Mouse (Mus musculus) heart, adult 18-20 months (tissue): ENCODE results near the gene Tdrd6. TPM values are rescaled to one million over a fixed set of nuclear protein-coding genes. Genes with fewer than 3 reads are reported as not detected.

ENCODE experiments used
- DNase-seq, 2 experiments: peaks; one replicate each; pipeline ENCODE4 v3.0.0; 2021 to 2022; ENCODE audit warnings: mixed read lengths in 1 of 2
- long read RNA-seq, 2 experiments: library from polyadenylated mRNA; stranded (forward); transcript quantifications; one replicate each; pipeline ENCODE4 v2.0.0; 2021
- total RNA-seq, 2 experiments: library from RNA; stranded (reverse); gene quantifications; 2 replicates each; pipeline ENCODE4 v1.2.3; 2021

Tdrd6 gene
- not detected for total RNA-seq
- long read RNA-seq, experiment 1, result 0 reads
- long read RNA-seq, experiment 2, result 0 reads

GRCm38 (mm10) chr17:43629496-43630426 lies at the start of gene Tdrd6:
Gene Tdrd6 (minus strand): TSS chr17:43630299.
- no peak for DNase-seq

- DNase-seq, result no peak
Observed at GRCm38 (mm10) chr17:43677317-43677716, 47.2 kb upstream of the Tdrd6 start.

- no peak for DNase-seq
Observed at GRCm38 (mm10) chr17:43676241-43676640, 46.1 kb upstream of the Tdrd6 start.

- peak; percentile 66 to 70 for DNase-seq
Observed at GRCm38 (mm10) chr17:43675228-43675627, 45.1 kb upstream of the Tdrd6 start.

GRCm38 (mm10) chr17:43671907-43672306 lies 41.8 kb upstream of the Tdrd6 start:
- DNase-seq, result no peak

GRCm38 (mm10) chr17:43669145-43669695 lies 39.1 kb upstream of the Tdrd6 start:
- DNase-seq, result peak in 1 of 2 experiments; percentile 9

- no peak for DNase-seq
Observed at GRCm38 (mm10) chr17:43667290-43667843, 37.3 kb upstream of the Tdrd6 start, which contains the start of gene Cyp39a1. Gene Cyp39a1 (plus strand): TSS chr17:43667425.

- DNase-seq, result peak; percentile 92 to 97
Observed at GRCm38 (mm10) chr17:43666576-43667289, 36.6 kb upstream of the Tdrd6 start, which contains the start of gene Slc25a27. Gene Slc25a27 (minus strand): TSS chr17:43667214.

GRCm38 (mm10) chr17:43651314-43652046 lies 21.4 kb upstream of the Tdrd6 start:
- DNase-seq, result no peak

- DNase-seq, result peak in 1 of 2 experiments; percentile 35
Observed at GRCm38 (mm10) chr17:43649641-43650436, 19.7 kb upstream of the Tdrd6 start.

GRCm38 (mm10) chr17:43646925-43647324 lies 16.8 kb upstream of the Tdrd6 start:
- DNase-seq, result no peak

- DNase-seq, result no peak
Observed at GRCm38 (mm10) chr17:43645136-43645535, 15.0 kb upstream of the Tdrd6 start.

- peak; percentile 42 to 57 for DNase-seq
Observed at GRCm38 (mm10) chr17:43644375-43644774, 14.3 kb upstream of the Tdrd6 start.

GRCm38 (mm10) chr17:43643191-43643590 lies 13.1 kb upstream of the Tdrd6 start:
- no peak for DNase-seq

GRCm38 (mm10) chr17:43640825-43641224 lies 10.7 kb upstream of the Tdrd6 start:
- DNase-seq, result no peak

GRCm38 (mm10) chr17:43637146-43637545 lies 7.0 kb upstream of the Tdrd6 start:
- DNase-seq, result no peak

- DNase-seq, result no peak
Observed at GRCm38 (mm10) chr17:43630427-43630760, 295 bp upstream of the Tdrd6 start.

GRCm38 (mm10) chr17:43629026-43629495 lies 1.0 kb downstream of the Tdrd6 start:
- DNase-seq, result no peak

GRCm38 (mm10) chr17:43628246-43628645 lies 1.9 kb downstream of the Tdrd6 start:
- DNase-seq, result no peak

GRCm38 (mm10) chr17:43622076-43622475 lies 8.0 kb downstream of the Tdrd6 start:
- DNase-seq, result no peak

- no peak for DNase-seq
Observed at GRCm38 (mm10) chr17:43619156-43619555, 10.9 kb downstream of the Tdrd6 start.
